Mouse (Mus musculus) thymus, adult 2 months (tissue): Measurements from ENCODE around the gene Abcg1.

ENCODE experiments used
- CTCF ChIP-seq: fragments of 200-500 bp; IDR thresholded peaks from 2 replicates; pipeline ENCODE4 v1.5.1; 2012; ENCODE audit warnings: mild to moderate bottlenecking, control low read depth, low read length, moderate library complexity, borderline replicate concordance; ENCODE audit not compliant: control insufficient read depth, poor library complexity, insufficient read depth; ENCODE audit errors: extremely low read depth
- POLR2A ChIP-seq: fragments of 200-500 bp; IDR thresholded peaks from 2 replicates; pipeline ENCODE4 v1.6.1; 2012; ENCODE audit warnings: mild to moderate bottlenecking, low read length, control low read depth, moderate library complexity; ENCODE audit not compliant: control insufficient read depth, poor library complexity, insufficient read depth; ENCODE audit errors: extremely low read depth

DNA sequence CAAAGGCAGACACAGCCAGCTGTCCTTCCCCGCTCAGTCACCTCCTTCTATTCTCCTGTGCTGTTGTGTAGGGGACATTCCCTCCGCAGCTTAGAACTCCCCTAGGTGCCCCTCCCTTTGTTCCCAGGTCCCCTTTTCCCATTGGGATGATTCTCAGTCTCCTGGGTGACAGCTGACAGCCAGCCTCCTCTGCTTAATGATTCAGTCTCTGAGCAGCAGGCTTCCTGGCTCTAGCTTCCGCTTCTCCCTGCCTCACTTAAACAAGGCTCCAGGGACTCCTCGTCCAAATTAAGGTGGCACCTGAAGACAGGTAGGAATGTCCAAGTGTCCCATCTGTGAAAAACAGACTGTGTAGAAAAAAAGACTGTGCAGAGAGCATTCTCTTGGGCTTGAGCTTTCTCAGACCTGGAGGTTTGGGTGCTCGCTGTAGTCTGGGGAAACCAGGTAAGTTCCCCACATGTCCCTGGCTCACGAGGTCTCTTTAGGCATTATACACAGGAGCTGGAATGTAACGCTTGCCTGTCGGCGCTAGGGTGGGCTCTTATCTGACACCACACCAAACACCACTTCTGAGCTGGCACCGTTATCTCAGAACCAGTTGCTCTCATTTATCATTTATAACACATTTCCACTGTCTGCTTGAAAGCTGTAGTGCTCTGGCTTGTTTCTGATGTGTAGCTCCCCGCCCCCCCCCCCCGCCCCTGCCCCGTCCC is 33.7 kb downstream of the Abcg1 start:
- no peak for TF ChIP-seq CTCF
- TF ChIP-seq POLR2A = no peak
